ENCODE assay signal across 8 mouse cellular contexts in genomic region chr7:126082286-126082741, GRCm38 (mm10). TPM values are rescaled to one million over a fixed set of nuclear protein-coding genes. Genes with fewer than 3 reads are reported as not detected.
DNase-seq lines count a peak whose midpoint lies in the region; ATAC-seq lines count a peak whose summit lies in the region.

Gene Gsg1l, minus strand, starts transcription at chr7:126082411.

- no peak for DNase-seq in kidney, adult 18-20 months
- DNase-seq in adrenal gland, adult (ENCODE audit: inconsistent age in 2 of 2, low spot score in 1 of 2): peak; percentile 66 to 80
- no peak for DNase-seq in forebrain, embryonic 10.5 days (ENCODE audit: extremely low spot score, low spot score)
- no peak for DNase-seq in urinary bladder, postnatal 36 days (ENCODE audit: low spot score in 2 of 2)
- no peak for DNase-seq in ovary, postnatal 10 days (ENCODE audit: low spot score)

- H3K9ac ChIP-seq in kidney, embryonic 15.5 days: peak within 1 kb of the TSS; percentile 39
- peak within 1 kb of the TSS; percentile 74 for H3K9ac ChIP-seq in hindbrain, embryonic 15.5 days
- H3K9ac ChIP-seq in liver, embryonic 16.5 days (ENCODE audit: low read depth, low read length): no peak within 1 kb of the TSS

- H3K4me3 ChIP-seq in kidney, embryonic 15.5 days (replicated peaks): peak within 1 kb of the TSS; percentile 60
- H3K4me3 ChIP-seq in forebrain, embryonic 10.5 days: peak within 1 kb of the TSS; percentile 65
- peak within 1 kb of the TSS; percentile 74 for H3K4me3 ChIP-seq in hindbrain, embryonic 15.5 days
- H3K4me3 ChIP-seq in liver, embryonic 16.5 days (ENCODE audit: low read depth, low read length): peak within 1 kb of the TSS; percentile 39

- peak within 1 kb of the TSS; percentile 99 for H3K4me2 ChIP-seq in kidney, embryonic 15.5 days
- H3K4me2 ChIP-seq in hindbrain, embryonic 15.5 days: peak within 1 kb of the TSS; percentile 95
- H3K4me2 ChIP-seq in liver, embryonic 16.5 days (ENCODE audit: low read depth, low read length): peak within 1 kb of the TSS; percentile 49

- under 1% methylated on average over 46 of the region's 49 CpGs for WGBS in kidney, embryonic 15.5 days
- WGBS in forebrain, embryonic 10.5 days: under 1% methylated on average over 49 of the region's 49 CpGs
- under 1% methylated on average over 39 of the region's 49 CpGs for WGBS in hindbrain, embryonic 15.5 days
- WGBS in liver, embryonic 16.5 days (ENCODE audit: insufficient replicate concordance): 3% methylated on average over 48 of the region's 49 CpGs

- H3K9me3 ChIP-seq in kidney, embryonic 15.5 days (replicated peaks): no peaks in the 10 kb centered on the region
- H3K9me3 ChIP-seq in forebrain, embryonic 10.5 days: no peaks in the 10 kb centered on the region
- H3K9me3 ChIP-seq in hindbrain, embryonic 15.5 days: no peaks in the 10 kb centered on the region
- H3K9me3 ChIP-seq in liver, embryonic 16.5 days (replicated peaks; ENCODE audit: control insufficient read depth, low read length): no peaks in the 10 kb centered on the region

- H3K27ac ChIP-seq in kidney, embryonic 15.5 days: no peak within 1 kb of the TSS
- H3K27ac ChIP-seq in forebrain, embryonic 10.5 days: peak within 1 kb of the TSS; percentile 56; the same call in 1 of the 2 replicates
- H3K27ac ChIP-seq in hindbrain, embryonic 15.5 days (replicated peaks): peak within 1 kb of the TSS; percentile 66
- H3K27ac ChIP-seq in liver, embryonic 16.5 days (ENCODE audit: low read length): no peak within 1 kb of the TSS

- H3K27me3 ChIP-seq in kidney, embryonic 15.5 days: peaks cover 70% of the 10 kb centered on the region
- H3K27me3 ChIP-seq in forebrain, embryonic 10.5 days (ENCODE audit: poor library complexity, severe bottlenecking): peaks cover 96% of the 10 kb centered on the region
- H3K27me3 ChIP-seq in hindbrain, embryonic 15.5 days: peaks cover 20% of the 10 kb centered on the region; the same call in 1 of the 2 replicates
- peaks cover 47% of the 10 kb centered on the region for H3K27me3 ChIP-seq in liver, embryonic 16.5 days (ENCODE audit: control insufficient read depth, insufficient read depth, low read depth, low read length)

- ATAC-seq in kidney, embryonic 15.5 days (replicated peaks; ENCODE audit: low FRiP score): peak; percentile 24; the same call in 1 of the 2 replicates
- ATAC-seq in hindbrain, embryonic 15.5 days (ENCODE audit: low FRiP score, low read depth): peak; percentile 62
- ATAC-seq in liver, embryonic 16.5 days (ENCODE audit: low read depth): no peak

- H3K36me3 ChIP-seq in kidney, embryonic 15.5 days: no peaks in the 10 kb centered on the region
- H3K36me3 ChIP-seq in forebrain, embryonic 10.5 days (replicated peaks): no peaks in the 10 kb centered on the region
- H3K36me3 ChIP-seq in hindbrain, embryonic 15.5 days: no peaks in the 10 kb centered on the region
- H3K36me3 ChIP-seq in liver, embryonic 16.5 days (ENCODE audit: control insufficient read depth, insufficient read depth): no peaks in the 10 kb centered on the region

- peaks cover 45% of the 10 kb centered on the region for H3K4me1 ChIP-seq in kidney, embryonic 15.5 days
- peaks cover 51% of the 10 kb centered on the region for H3K4me1 ChIP-seq in forebrain, embryonic 10.5 days
- H3K4me1 ChIP-seq in hindbrain, embryonic 15.5 days (replicated peaks): peaks cover 55% of the 10 kb centered on the region
- H3K4me1 ChIP-seq in liver, embryonic 16.5 days (ENCODE audit: control insufficient read depth, low read depth, low read length): no peaks in the 10 kb centered on the region

RNA-seq across cellular contexts. Expression of gene Gsg1l, which starts in this region (rescaled TPM):
- polyA plus RNA-seq in kidney, embryonic 15.5 days (2015; fragmentation: Nextera tagmentation; extraction: Ambion mirVana): 0.75 and 1.1 TPM in 2 replicates
- polyA plus RNA-seq in forebrain, embryonic 10.5 days (2016; fragmentation: Nextera tagmentation; extraction: Ambion mirVana): 0.10 and 0.11 TPM in 2 replicates
- 14.4 and 18.4 TPM in 2 replicates for polyA plus RNA-seq in hindbrain, embryonic 15.5 days (2015; fragmentation: Nextera tagmentation; extraction: Ambion mirVana)
- 0.02 and 0.05 TPM in 2 replicates for polyA plus RNA-seq in liver, embryonic 16.5 days (2015; fragmentation: Nextera tagmentation; extraction: Ambion mirVana)

Comparison
In these comparisons a context has a peak if more than half of its experiments do, and no peak if none do; other contexts are left out.
1. H3K27ac ChIP-seq: peak in forebrain, embryonic 10.5 days (single experiment) and hindbrain, embryonic 15.5 days (single experiment); none in kidney, embryonic 15.5 days (single experiment) and liver, embryonic 16.5 days (single experiment).
2. H3K4me2 ChIP-seq: peak in every context shown above with its lines; median percentile 99 in kidney, embryonic 15.5 days; 95 in hindbrain, embryonic 15.5 days; 49 in liver, embryonic 16.5 days.
3. DNase-seq: peak in adrenal gland, adult (2 of 2); none in kidney, adult 18-20 months (single experiment), forebrain, embryonic 10.5 days (single experiment), urinary bladder, postnatal 36 days (0 of 2) and ovary, postnatal 10 days (single experiment).
4. Peak in every context shown above with its lines, with median percentiles within 50 percentile points of each other: H3K4me3 ChIP-seq.